ENCODE assay signal across 16 mouse cellular contexts in the genomic region with DNA sequence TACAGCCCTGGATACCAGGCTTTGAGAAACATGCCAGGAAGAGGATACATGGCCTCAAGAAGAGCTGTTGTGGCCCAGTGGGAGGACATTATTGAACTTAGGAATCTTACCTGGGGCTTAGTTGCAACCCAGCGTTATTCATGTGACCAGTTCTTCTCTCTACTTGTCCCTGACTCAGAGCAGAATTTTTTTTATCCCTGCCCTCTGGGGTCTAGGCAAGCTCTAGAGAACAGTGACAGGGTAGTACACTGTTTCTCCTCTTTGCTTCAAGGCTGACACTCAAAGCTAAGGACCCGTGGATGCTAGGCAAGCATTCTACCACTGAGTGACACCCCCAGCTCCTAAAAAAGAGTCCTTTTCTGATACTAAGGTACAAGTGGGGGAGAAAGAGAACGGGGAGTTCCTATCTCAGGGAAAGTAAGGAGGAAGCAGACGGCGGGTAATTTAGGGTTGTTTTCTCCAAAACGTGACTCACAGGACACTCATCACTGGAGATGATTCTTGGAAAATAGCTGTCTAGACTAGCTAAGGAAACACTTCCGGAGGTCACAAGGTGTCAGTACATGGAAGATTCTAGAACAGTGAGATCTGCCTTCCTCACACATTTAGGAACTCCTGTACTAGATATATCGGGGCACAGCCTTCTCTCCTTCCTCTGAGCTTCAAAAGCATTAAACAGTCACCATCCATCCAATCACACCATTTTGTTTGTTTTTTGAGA. TPM values are rescaled to one million over a fixed set of nuclear protein-coding genes. Genes with fewer than 3 reads are reported as not detected.
DNase-seq lines count a peak whose midpoint lies in the region; ATAC-seq and TF ChIP-seq lines count a peak whose summit lies in the region.
"Had no signal": no experiment of that assay in that cellular context is flagged by ENCODE, and none has a peak within 500 bp of the region (broad histone marks: within the 10 kb centered on the region; RNA-seq: fewer than 3 reads in every experiment).

No protein-coding gene starts in this region.

- peaks cover 57% of the 10 kb centered on the region for H3K36me3 ChIP-seq in heart, embryonic 12.5 days
- peaks cover 91% of the 10 kb centered on the region for H3K36me3 ChIP-seq in liver, embryonic 12.5 days
- H3K36me3 ChIP-seq: hindbrain, embryonic 15.5 days had no signal

- WGBS in heart, embryonic 12.5 days: 66% methylated on average over 8 of the region's 8 CpGs
- 72% methylated on average over 8 of the region's 8 CpGs for WGBS in liver, embryonic 12.5 days (ENCODE audit: insufficient replicate concordance)
- WGBS in cerebellum, adult 2 months: 92% methylated on average over 8 of the region's 8 CpGs

- TF ChIP-seq POLR2A in cerebellum, adult 2 months (IDR thresholded peaks at IDR 0.05; ENCODE audit: borderline replicate concordance, insufficient read depth, low read length): no peak

- H3K4me2 ChIP-seq in heart, embryonic 12.5 days: no peak overlapping the region
- H3K4me2 ChIP-seq in liver, embryonic 12.5 days: no peak overlapping the region
- H3K4me2 ChIP-seq: hindbrain, embryonic 15.5 days had no signal

- no peak overlapping the region for H3K4me3 ChIP-seq in heart, embryonic 12.5 days
- H3K4me3 ChIP-seq in liver, embryonic 12.5 days: no peak overlapping the region
- H3K4me3 ChIP-seq in cerebellum, adult 2 months (replicated peaks; ENCODE audit: insufficient read depth, low read depth, low read length): no peak overlapping the region
- H3K4me3 ChIP-seq: embryonic facial prominence, embryonic 10.5 days; hindbrain, embryonic 15.5 days; limb, embryonic 10.5 days had no signal

- DNase-seq in heart, adult 11 months: no peak
- DNase-seq in liver: no peak
- peak; percentile 24 for DNase-seq in CD4-positive, CD25-positive, alpha-beta regulatory T cell, adult 2 months (ENCODE audit: low read depth, low spot score)
- peak; percentile 40 for DNase-seq in brain, adult 2 months (ENCODE audit: low read depth, low spot score)
- DNase-seq in cerebellum, adult 2 months: no peak
- DNase-seq: cerebellum, postnatal 25 days; forebrain, postnatal 0 days; gastrocnemius, postnatal 25 days; kidney, adult 8-10 months; right cerebral cortex, adult 18-20 months had no signal

- no peak for ATAC-seq in heart, embryonic 12.5 days (ENCODE audit: insufficient number of reproducible peaks, low FRiP score)
- ATAC-seq in liver, embryonic 12.5 days: no peak
- no peak for ATAC-seq in monocyte, adult 5-6 weeks (replicated peaks; ENCODE audit: insufficient number of reproducible peaks, low FRiP score, low TSS enrichment, poor library complexity, severe bottlenecking)
- ATAC-seq: forebrain, postnatal 0 days had no signal

- TF ChIP-seq CTCF in cerebellum, adult 2 months (IDR thresholded peaks at IDR 0.05; ENCODE audit: borderline replicate concordance, insufficient read depth, low read depth, low read length): no peak

- H3K4me1 ChIP-seq in heart, embryonic 12.5 days (replicated peaks): peaks cover 70% of the 10 kb centered on the region
- peaks cover 74% of the 10 kb centered on the region for H3K4me1 ChIP-seq in liver, embryonic 12.5 days
- H3K4me1 ChIP-seq in cerebellum, adult 2 months (ENCODE audit: control insufficient read depth, insufficient read depth, low read length): no peaks in the 10 kb centered on the region
- H3K4me1 ChIP-seq: hindbrain, embryonic 15.5 days had no signal

- H3K9ac ChIP-seq in heart, embryonic 12.5 days: 0 out of 2 replicates have a peak overlapping the region, but pooled peaks have one; percentile 15
- no peak overlapping the region for H3K9ac ChIP-seq in liver, embryonic 12.5 days
- H3K9ac ChIP-seq: forebrain, postnatal 0 days; hindbrain, embryonic 15.5 days had no signal

- H3K9me3 ChIP-seq in heart, embryonic 12.5 days (replicated peaks): no peaks in the 10 kb centered on the region
- H3K9me3 ChIP-seq in liver, embryonic 12.5 days (replicated peaks): no peaks in the 10 kb centered on the region
- H3K9me3 ChIP-seq: embryonic facial prominence, embryonic 10.5 days; hindbrain, embryonic 15.5 days; limb, embryonic 10.5 days had no signal

- no peaks in the 10 kb centered on the region for H3K27me3 ChIP-seq in heart, embryonic 12.5 days (replicated peaks)
- no peaks in the 10 kb centered on the region for H3K27me3 ChIP-seq in liver, embryonic 12.5 days (replicated peaks)
- H3K27me3 ChIP-seq in cerebellum, adult 2 months (ENCODE audit: control insufficient read depth, insufficient read depth, low read length): no peaks in the 10 kb centered on the region
- H3K27me3 ChIP-seq: hindbrain, embryonic 15.5 days had no signal

- peak overlapping the region; percentile 86 for H3K27ac ChIP-seq in heart, embryonic 12.5 days (ENCODE audit: poor library complexity, severe bottlenecking)
- peak overlapping the region; percentile 32; the same call in 1 of the 2 replicates for H3K27ac ChIP-seq in liver, embryonic 12.5 days
- no peak overlapping the region for H3K27ac ChIP-seq in cerebellum, adult 2 months (ENCODE audit: insufficient read depth, low read length)
- H3K27ac ChIP-seq: embryonic facial prominence, embryonic 10.5 days; hindbrain, embryonic 15.5 days; limb, embryonic 10.5 days had no signal

RNA-seq across cellular contexts. Expression of a gene that starts 32.3 kb away (rescaled TPM):
- polyA plus RNA-seq in heart, embryonic 12.5 days (2016; fragmentation: Nextera tagmentation; extraction: Ambion mirVana): 56.5 and 58.0 TPM in 2 replicates
- 39.6 and 40.0 TPM in 2 replicates for polyA plus RNA-seq in liver, embryonic 12.5 days (2016; fragmentation: Nextera tagmentation; extraction: Ambion mirVana)
- polyA plus RNA-seq in cerebellum, adult 2 months (2012; rRNA removed): 3.2 and 3.5 TPM in 2 replicates
- total RNA-seq in monocyte, adult 5-6 weeks (2017): 27.7 to 60.9 TPM (median 40.1 TPM) in 3 replicates

Comparison
In these comparisons a context has a peak if more than half of its experiments do, and no peak if none do; other contexts are left out.
1. DNase-seq: peak in CD4-positive, CD25-positive, alpha-beta regulatory T cell, adult 2 months (single experiment) and brain, adult 2 months (single experiment); none in heart, adult 11 months (single experiment), liver (single experiment) and cerebellum, adult 2 months (0 of 2).